Mouse (Mus musculus): ENCODE measurements around the gene Tbx10.
A peak's percentile ranks its signal among the peaks of the same experiment; 100 is the strongest.
"Not testable (repeated sequence)": the region's sequence is repeated elsewhere in the genome, so short reads cannot be mapped to it uniquely, and the experiment has no call there.

Gene Tbx10

GRCm38 (mm10) chr19:3992416-3992815 is at the start of gene Tbx10:
Tbx10 (plus strand) TSS chr19:3992752.
- no peak for DNase-seq (ENCODE audit: low read depth, low spot score)

DNA sequence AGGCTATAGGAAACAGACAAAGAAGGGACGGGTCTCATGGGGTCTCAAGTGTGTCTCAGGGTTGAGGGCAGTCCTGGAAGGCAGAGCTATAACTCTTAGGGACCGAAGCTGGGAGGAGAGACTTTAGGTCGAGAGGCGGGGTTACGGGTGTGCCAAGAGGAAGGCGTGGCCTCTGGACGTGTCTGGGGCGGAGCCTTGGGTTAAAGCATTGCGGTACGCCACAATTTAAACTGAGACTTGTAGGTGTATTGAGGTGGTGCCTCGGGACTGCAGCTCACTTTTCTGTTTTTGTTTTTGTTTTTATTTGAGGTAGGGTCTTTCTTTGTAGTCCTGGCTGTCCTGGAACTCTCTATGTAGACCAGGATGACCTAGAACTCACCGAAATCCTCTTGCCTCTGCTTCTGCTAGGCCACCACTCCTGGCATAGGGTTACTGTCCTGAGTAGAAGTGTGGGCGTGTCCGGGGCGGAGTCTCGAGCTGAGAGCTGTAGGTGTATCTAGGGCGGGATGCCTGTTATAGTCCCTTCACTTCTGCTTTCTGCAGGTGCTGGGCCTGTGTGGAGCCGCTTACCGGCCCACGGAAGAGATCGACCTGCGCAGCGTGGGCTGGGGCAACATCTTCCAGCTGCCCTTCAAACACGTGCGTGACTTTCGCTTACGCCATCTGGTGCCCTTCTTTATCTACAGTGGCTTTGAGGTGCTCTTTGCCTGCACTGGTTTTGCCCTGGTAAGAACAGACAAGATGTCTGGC is 49.4 kb upstream of the Tbx10 start:
- DNase-seq (ENCODE audit: low read depth, low spot score): peak; percentile 74

DNA sequence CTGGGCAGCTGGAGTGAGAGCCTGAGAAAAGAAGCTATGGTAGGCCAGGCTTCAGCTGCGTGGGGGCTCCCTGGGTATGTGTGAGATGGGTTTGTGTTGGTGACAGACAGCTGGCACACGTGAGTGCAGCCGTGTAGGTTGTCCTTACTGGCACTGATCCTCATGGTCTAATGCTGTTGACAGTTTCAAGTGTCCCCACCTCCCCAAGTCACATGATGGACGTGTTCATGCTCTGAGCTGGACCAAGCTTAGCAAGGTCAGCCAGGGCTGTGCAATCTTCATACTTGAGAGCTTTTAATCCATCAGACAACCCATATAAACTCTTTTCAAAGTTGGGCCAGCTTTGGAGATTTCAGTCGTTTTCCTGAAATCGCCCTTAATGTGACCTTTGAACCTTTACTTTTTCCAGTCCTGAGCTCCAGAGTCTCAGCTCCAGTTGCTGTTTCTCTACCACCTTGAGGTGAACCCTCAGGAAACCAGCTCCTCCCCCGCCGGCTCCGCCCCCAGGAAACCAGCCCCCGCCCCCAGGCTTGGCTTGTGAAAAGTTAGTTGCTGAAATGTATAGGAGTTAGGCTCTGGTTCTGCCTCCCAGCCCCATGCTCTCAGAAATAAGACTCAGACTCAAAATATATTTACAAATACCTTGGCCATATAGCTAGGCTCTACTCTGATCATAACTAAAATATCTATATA is 46.5 kb upstream of the Tbx10 start:
- no peak for DNase-seq (ENCODE audit: low read depth, low spot score)

DNA sequence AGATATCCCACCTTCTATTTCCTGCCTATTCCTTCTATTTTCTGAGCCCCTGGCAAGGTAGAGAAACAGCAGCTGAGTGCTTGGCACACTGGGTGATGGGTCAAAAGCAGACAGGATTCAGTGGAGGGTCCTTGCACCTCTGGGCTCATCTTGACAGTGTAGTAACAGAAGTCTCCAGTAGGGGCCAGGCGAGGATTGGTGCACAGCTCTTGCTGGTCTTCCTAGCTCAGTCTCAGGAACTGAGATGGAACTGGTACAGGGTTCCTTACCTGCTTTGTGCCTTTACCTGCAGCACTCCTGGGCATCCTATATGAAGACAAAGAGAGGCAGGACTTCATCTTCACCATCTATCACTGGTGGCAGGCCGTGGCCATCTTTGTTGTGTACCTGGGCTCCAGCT is 45.8 kb upstream of the Tbx10 start:
- DNase-seq (ENCODE audit: low read depth, low spot score): no peak

DNA sequence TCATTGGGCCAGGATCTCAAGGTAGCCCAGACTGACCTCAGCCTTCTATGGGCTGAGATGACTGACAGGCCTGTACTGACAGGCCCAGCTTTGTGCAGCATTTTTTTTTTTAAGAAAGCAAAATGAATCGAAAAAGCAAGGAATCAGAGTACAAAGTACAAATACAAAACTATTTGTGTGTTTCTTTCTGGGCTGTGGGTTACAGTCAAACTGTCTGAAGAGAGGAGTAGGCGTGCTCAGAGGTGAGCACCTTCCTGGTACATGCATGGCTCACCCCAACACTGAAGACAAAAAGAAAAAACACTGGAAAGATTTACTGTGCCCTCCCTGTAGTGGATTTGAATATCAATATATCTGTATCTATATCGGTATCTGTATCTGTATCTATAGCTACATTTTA is 44.7 kb upstream of the Tbx10 start:
- no peak for DNase-seq (ENCODE audit: low read depth, low spot score)

- DNase-seq (ENCODE audit: low read depth, low spot score): no peak
Measured at GRCm38 (mm10) chr19:3948546-3948945, 44.0 kb upstream of the Tbx10 start.

- no peak for DNase-seq (ENCODE audit: low read depth, low spot score)
Measured at GRCm38 (mm10) chr19:3950331-3950730, 42.2 kb upstream of the Tbx10 start.

GRCm38 (mm10) chr19:3951461-3951860 is 41.1 kb upstream of the Tbx10 start:
- DNase-seq (ENCODE audit: low read depth, low spot score): no peak

DNA sequence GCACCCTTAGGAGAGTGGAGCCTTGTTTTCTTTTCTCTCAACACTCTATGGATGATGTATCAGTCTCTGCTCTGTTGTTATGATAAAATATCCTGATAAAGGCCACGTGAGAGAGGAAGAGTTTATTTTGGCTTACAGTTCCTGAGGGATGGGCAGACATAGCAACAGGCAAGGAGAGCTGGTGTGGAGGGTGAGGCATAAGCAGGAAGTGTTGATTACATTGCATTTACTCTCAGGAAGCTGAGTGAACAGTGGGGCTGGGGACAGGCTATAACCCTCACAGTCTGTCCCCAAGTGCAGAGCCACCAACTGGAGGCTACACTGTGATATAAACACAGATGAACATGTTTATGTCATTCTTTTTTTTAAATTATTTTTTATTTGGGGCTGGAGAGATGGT is 40.5 kb upstream of the Tbx10 start:
- DNase-seq (ENCODE audit: low read depth, low spot score): no peak

- no peak for DNase-seq (ENCODE audit: low read depth, low spot score)
Measured at GRCm38 (mm10) chr19:3955033-3955432, 37.5 kb upstream of the Tbx10 start.

DNA sequence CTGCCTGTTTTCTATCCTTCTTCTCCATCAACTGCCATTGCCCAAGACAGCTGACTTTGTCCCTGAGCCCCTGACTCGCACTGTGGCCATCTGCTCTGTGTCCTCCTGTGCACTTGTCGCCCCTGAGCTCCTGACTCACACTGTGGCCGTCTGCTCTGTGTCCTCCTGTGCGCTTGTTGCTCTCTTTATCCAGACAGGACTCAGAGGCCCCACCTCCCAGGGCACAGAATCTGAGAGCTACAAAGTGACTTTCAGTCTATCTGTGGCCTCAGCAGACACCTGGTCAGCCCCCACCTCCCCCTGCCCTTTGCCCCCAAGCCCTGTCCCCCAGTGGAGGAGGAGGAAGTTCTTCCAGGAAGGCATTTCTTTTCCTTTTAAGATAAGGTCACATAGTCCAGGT is 36.7 kb upstream of the Tbx10 start:
- DNase-seq (ENCODE audit: low read depth, low spot score): no peak

DNA sequence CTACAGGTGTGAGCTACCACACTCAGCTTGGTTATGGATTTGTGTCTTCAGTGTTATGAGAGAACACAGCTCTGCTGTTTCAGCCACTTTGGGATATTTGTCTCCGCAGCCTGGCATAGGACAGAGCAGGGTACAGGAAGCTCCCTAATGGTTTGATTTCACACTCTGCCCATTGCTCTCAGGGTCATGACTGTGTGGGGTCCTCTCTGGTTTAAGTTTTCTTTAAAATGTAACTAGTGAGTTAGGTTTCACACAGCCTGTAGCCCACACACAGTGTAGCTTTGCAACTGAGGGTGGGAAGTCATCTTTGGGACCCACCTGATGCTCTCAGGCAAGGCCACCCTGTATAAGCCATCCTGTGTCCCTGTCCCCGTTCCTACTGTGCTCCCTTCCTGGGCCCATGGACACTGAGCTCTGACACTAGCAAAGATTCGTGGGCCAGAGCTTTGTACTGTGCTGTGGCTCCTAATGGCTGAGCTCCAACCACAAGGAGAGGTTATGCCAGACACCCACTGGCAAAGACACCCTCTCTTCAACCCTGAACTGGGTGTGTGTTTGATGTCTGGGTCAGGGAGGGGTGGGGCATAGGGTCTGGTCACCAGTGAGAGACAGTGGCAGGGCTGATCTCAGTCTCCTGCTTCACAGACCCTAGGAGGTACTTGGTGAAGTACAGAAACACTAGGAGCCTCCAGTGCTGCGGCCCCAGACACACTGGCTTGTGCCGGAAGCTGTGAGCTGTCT is 35.1 kb upstream of the Tbx10 start:
- not testable (repeated sequence) for DNase-seq (ENCODE audit: low read depth, low spot score)

GRCm38 (mm10) chr19:3958470-3958869 is 34.1 kb upstream of the Tbx10 start, which contains the start of gene Aldh3b3:
Aldh3b3 (plus strand) TSS chr19:3958645.
- DNase-seq (ENCODE audit: low read depth, low spot score): no peak

GRCm38 (mm10) chr19:3959030-3959429 is 33.5 kb upstream of the Tbx10 start:
- DNase-seq (ENCODE audit: low read depth, low spot score): no peak

- no peak for DNase-seq (ENCODE audit: low read depth, low spot score)
Measured at GRCm38 (mm10) chr19:3960211-3960610, 32.3 kb upstream of the Tbx10 start.

GRCm38 (mm10) chr19:3961805-3962204 is 30.7 kb upstream of the Tbx10 start:
- DNase-seq (ENCODE audit: low read depth, low spot score): not testable (repeated sequence)

DNA sequence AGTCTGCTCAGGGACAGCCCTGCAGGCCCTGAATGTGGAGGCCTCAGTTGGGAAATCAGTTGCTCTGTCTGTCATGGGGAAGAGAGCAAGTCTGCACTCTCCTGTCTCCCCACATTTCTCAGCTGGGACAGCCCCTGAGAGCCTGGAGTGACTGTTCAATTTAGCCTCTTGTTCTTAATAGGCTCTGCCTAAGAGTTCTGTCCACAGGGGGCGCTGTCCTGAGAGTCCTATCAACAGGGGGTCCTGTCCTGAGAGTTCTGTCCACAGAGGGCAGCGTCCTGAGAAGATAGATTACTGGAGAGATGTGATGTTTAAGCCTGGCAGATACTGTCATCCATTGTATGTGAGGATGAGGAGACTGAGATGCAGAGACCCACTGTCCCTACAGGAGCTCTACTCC is 30.1 kb upstream of the Tbx10 start:
- DNase-seq (ENCODE audit: low read depth, low spot score): no peak

DNA sequence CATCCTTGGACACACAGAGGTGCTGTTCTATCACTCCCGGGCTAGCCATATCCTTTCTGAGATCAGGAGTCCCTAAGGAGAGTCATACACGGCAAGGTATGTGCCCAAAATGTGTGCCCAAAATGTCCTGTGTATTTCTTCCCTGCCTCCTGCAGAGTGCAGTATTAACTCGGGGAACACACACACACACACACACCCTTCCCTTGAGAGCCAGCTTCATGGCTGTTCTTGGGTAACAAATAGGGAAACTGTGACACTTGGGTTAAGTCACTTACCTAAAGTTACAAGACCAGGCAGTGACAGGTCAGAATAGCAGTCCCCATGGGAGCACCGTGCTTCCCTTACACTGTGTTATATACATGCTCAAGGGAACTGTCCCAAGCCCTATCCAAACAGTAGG is 28.5 kb upstream of the Tbx10 start:
- DNase-seq (ENCODE audit: low read depth, low spot score): no peak

DNA sequence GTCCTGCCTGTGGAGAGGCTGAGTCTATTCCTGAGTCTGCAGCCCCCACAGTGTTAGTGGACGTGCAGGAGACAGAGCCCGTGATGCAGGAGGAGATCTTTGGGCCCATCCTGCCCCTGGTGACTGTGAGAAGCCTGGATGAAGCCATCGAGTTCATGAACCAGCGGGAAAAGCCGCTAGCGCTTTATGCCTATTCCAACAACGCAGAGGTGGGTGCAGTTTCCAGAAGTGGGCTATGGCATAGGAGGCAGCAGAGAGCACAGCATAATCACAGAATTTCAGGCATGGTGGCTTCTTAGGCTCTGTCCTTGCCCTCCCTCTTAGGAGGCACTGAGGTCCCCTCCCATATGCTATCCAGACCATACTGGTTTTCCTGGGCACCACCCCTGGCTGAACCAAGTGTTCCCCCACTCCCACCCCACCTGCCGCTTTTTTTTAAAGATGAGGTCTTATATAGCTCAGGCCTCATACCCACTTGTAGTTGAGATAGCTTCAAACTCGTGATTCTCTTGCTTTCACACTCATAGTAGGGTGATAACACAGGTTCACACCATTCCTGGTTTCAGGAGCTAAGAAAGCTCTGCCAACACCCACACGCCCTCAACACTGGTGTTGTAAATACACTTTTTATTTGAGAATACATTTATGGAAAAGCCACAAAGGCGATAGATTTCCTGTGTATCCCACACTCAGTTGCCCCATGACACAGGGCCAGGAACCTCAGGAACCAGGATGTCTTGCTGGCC is 26.0 kb upstream of the Tbx10 start:
- no peak for DNase-seq (ENCODE audit: low read depth, low spot score)

- no peak for DNase-seq (ENCODE audit: low read depth, low spot score)
Measured at GRCm38 (mm10) chr19:3967258-3967657, 25.3 kb upstream of the Tbx10 start.

- no peak for DNase-seq (ENCODE audit: low read depth, low spot score)
Measured at GRCm38 (mm10) chr19:3972229-3972628, 20.3 kb upstream of the Tbx10 start, which contains the start of gene Aldh3b2. Aldh3b2 (plus strand) TSS chr19:3972328.

GRCm38 (mm10) chr19:3974608-3975007 is 17.9 kb upstream of the Tbx10 start:
- not testable (repeated sequence) for DNase-seq (ENCODE audit: low read depth, low spot score)
